Mouse (Mus musculus) embryonic facial prominence, embryonic 14.5 days (tissue): ENCODE results near the gene Gm9639. TPM values are rescaled to one million over a fixed set of nuclear protein-coding genes. Genes with fewer than 3 reads are reported as not detected.
"Not testable (repeated sequence)": the region's sequence is repeated elsewhere in the genome, so short reads cannot be mapped to it uniquely, and the experiment has no call there.

ENCODE experiments used
- ATAC-seq: fragments of 200-750 bp; cut with Nextera tagmentation; 2 replicates; pipeline ENCODE4 v1.8.0; 2017; ENCODE audit warnings: low read depth, moderate number of reproducible peaks, moderate TSS enrichment
- DNase-seq: peaks from one replicate; pipeline ENCODE4 v3.0.0-alpha.2; 2015; ENCODE audit warnings: low spot score
- H3K27ac ChIP-seq: fragments of 300-500 bp; sonication (generic); replicated peaks from 2 replicates; pipeline ENCODE4 v1.5.1; 2014; ENCODE audit warnings: low read depth, mild to moderate bottlenecking, low read length, moderate library complexity
- H3K27me3 ChIP-seq: fragments of 300-500 bp; sonication (generic); replicated peaks from 2 replicates; pipeline ENCODE4 v1.6.1; 2014; ENCODE audit warnings: low read length; ENCODE audit not compliant: control insufficient read depth, insufficient read depth
- H3K36me3 ChIP-seq: fragments of 300-500 bp; sonication (generic); 2 replicates; pipeline ENCODE4 v1.6.1; 2014; ENCODE audit warnings: low read length, mixed read lengths; ENCODE audit not compliant: control insufficient read depth, insufficient read depth
- H3K4me1 ChIP-seq: fragments of 300-500 bp; sonication (generic); 2 replicates; pipeline ENCODE4 v1.6.1; 2014; ENCODE audit warnings: antibody characterized with exemption, low read length; ENCODE audit not compliant: control insufficient read depth, insufficient read depth
- H3K4me2 ChIP-seq: fragments of 300-500 bp; sonication (generic); 2 replicates; pipeline ENCODE4 v1.6.1; 2014; ENCODE audit warnings: low read depth, mild to moderate bottlenecking, low read length, moderate library complexity, mixed read lengths
- H3K4me3 ChIP-seq: fragments of 300-500 bp; sonication (generic); 2 replicates; pipeline ENCODE4 v1.5.1; 2014; ENCODE audit warnings: low read depth, mild to moderate bottlenecking, low read length
- H3K9ac ChIP-seq: fragments of 300-500 bp; sonication (generic); 2 replicates; pipeline ENCODE4 v1.6.1; 2014; ENCODE audit warnings: low read depth, mild to moderate bottlenecking, low read length, moderate library complexity, mixed read lengths
- H3K9me3 ChIP-seq: fragments of 300-500 bp; sonication (generic); 2 replicates; pipeline ENCODE4 v1.6.1; 2016; ENCODE audit warnings: low read length; ENCODE audit not compliant: control insufficient read depth
- WGBS: fragments of 180-500 bp; shearing (Covaris S2); extraction: QIAGEN DNeasy Blood & Tissue Kit; methylation state at CpG from one replicate; pipeline ENCODE4 v1.1.7; 2014; 5-methylcytosine and 5-hydroxymethylcytosine counted together
- polyA plus RNA-seq: library from polyadenylated mRNA; unstranded; fragments of >200 nt; fragmentation: Nextera tagmentation; extraction: Ambion mirVana; gene quantifications from 2 replicates; pipeline ENCODE4 v1.2.1, GENCODE M21; 2014

The Gm9639 gene
- polyA plus RNA-seq, 1 experiment from 2014 or later = not detected

GRCm38 (mm10) chr10:77804095-77804494 is 9.2 kb upstream of the Gm9639 start:
- 77% methylated on average over 3 of the region's 3 CpGs for WGBS
- no peak overlapping the region for H3K4me3 ChIP-seq
- DNase-seq = no peak
- H3K27ac ChIP-seq = no peak overlapping the region
- no peaks in the 10 kb centered on the region for H3K36me3 ChIP-seq
- H3K4me2 ChIP-seq = no peak overlapping the region
- H3K27me3 ChIP-seq = no peaks in the 10 kb centered on the region
- no peak overlapping the region for H3K9ac ChIP-seq
- no peaks in the 10 kb centered on the region for H3K4me1 ChIP-seq
- no peaks in the 10 kb centered on the region for H3K9me3 ChIP-seq
- ATAC-seq = no peak

GRCm38 (mm10) chr10:77798921-77799508 is 4.1 kb upstream of the Gm9639 start, which contains the start of gene Gm19668:
Gene Gm19668 (minus strand): TSS chr10:77799133.
- 56% methylated on average over 8 of the region's 8 CpGs for WGBS
- ATAC-seq = peak; percentile 71
- peak; percentile 41 for DNase-seq
- H3K4me3 ChIP-seq = no peak within 1 kb of the TSS
- H3K27me3 ChIP-seq = no peaks in the 10 kb centered on the region
- no peak within 1 kb of the TSS for H3K4me2 ChIP-seq
- no peaks in the 10 kb centered on the region for H3K9me3 ChIP-seq
- no peaks in the 10 kb centered on the region for H3K4me1 ChIP-seq
- no peak within 1 kb of the TSS for H3K27ac ChIP-seq
- no peaks in the 10 kb centered on the region for H3K36me3 ChIP-seq
- no peak within 1 kb of the TSS for H3K9ac ChIP-seq

- WGBS = 40% methylated on average over 3 of the region's 3 CpGs
- not testable (repeated sequence) for ATAC-seq, H3K4me1 ChIP-seq, H3K27me3 ChIP-seq, H3K4me2 ChIP-seq, DNase-seq, H3K9ac ChIP-seq, H3K4me3 ChIP-seq, H3K36me3 ChIP-seq, H3K9me3 ChIP-seq, H3K27ac ChIP-seq
These were observed 3.5 kb upstream of the Gm9639 start for GRCm38 (mm10) chr10:77798164-77798920.

DNA sequence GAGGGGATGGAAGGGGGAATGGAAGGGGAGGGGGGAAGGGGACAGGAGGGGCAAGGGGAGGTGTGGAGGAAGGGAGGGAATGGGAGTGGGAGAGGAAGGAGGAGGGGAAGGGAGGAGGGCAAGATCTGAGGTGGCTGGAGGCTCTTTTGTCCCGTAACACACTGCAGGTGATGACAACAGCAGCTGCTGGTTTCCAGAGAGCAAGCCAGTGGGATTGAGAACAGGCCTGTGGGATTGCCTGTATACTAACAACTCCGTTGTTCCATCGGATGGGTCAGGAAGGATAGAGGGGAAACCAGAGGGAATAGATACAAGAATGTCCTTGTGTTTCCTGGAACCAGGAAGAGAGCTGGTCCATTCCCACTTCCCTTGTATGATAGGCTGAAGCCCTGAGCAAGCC is 2.8 kb upstream of the Gm9639 start:
- Histone ChIP-seq H3K4me3 (no peak overlapping the region), H3K27me3 (no peaks in the 10 kb centered on the region), H3K9ac (no peak overlapping the region), H3K36me3 (no peaks in the 10 kb centered on the region), H3K9me3 (no peaks in the 10 kb centered on the region), H3K4me2 (no peak overlapping the region), H3K4me1 (no peaks in the 10 kb centered on the region), H3K27ac (no peak overlapping the region)
- ATAC-seq = no peak
- DNase-seq = no peak
- WGBS = 7% methylated on average over 3 of the region's 3 CpGs

GRCm38 (mm10) chr10:77788621-77789020 is 6.3 kb downstream of the Gm9639 start:
- ATAC-seq = no peak
- H3K9ac ChIP-seq = no peak overlapping the region
- no peaks in the 10 kb centered on the region for H3K36me3 ChIP-seq
- H3K4me3 ChIP-seq = no peak overlapping the region
- H3K27me3 ChIP-seq = no peaks in the 10 kb centered on the region
- no peak overlapping the region for H3K27ac ChIP-seq
- H3K4me1 ChIP-seq = no peaks in the 10 kb centered on the region
- no peaks in the 10 kb centered on the region for H3K9me3 ChIP-seq
- 68% methylated on average over 2 of the region's 2 CpGs for WGBS
- no peak overlapping the region for H3K4me2 ChIP-seq
- no peak for DNase-seq

- H3K36me3 ChIP-seq, H3K4me2 ChIP-seq, DNase-seq, ATAC-seq, H3K4me3 ChIP-seq, H3K4me1 ChIP-seq, H3K27me3 ChIP-seq, H3K27ac ChIP-seq, H3K9ac ChIP-seq, H3K9me3 ChIP-seq: not testable (repeated sequence)
- no CpG with 5 or more reads among the region's 1 CpGs for WGBS
These were observed 7.0 kb downstream of the Gm9639 start, which contains the start of gene Gm7137 for GRCm38 (mm10) chr10:77787876-77788275. Gene Gm7137 (minus strand): TSS chr10:77788200.

- not testable (repeated sequence) for H3K4me2 ChIP-seq, H3K4me1 ChIP-seq, H3K9ac ChIP-seq, H3K4me3 ChIP-seq, DNase-seq, H3K27me3 ChIP-seq, H3K36me3 ChIP-seq, H3K27ac ChIP-seq, ATAC-seq, H3K9me3 ChIP-seq
- WGBS = 100% methylated on average over 1 of the region's 3 CpGs
These were observed 11.5 kb downstream of the Gm9639 start for GRCm38 (mm10) chr10:77783396-77783795.

- H3K9me3 ChIP-seq, H3K27me3 ChIP-seq, ATAC-seq, H3K36me3 ChIP-seq, H3K4me2 ChIP-seq, DNase-seq, H3K9ac ChIP-seq, H3K27ac ChIP-seq, H3K4me3 ChIP-seq, H3K4me1 ChIP-seq: not testable (repeated sequence)
- WGBS = no CpG with 5 or more reads among the region's 1 CpGs
These were observed 12.4 kb downstream of the Gm9639 start, which contains the start of gene Gm3250 for GRCm38 (mm10) chr10:77782442-77782841. Gene Gm3250 (minus strand): TSS chr10:77782542.

DNA sequence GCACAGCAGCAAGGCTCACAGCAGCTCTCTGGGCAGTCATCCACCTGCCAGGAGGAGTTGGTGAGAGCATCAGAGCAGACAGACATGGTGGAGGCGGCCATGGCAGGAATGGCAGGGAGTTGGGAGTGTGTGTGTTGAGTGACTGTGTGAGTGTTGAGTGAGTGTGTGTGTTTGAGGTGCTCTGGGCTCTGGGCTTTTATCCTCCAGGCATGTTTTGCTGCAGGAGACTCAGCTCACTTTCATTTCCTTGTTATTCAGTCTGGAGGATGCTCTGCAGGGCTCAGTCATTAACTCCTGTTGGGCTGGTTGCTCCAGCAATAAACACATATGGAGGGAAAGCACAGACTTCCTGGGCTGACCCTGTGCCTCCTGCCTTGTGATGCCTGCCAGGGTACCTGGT is 18.0 kb downstream of the Gm9639 start, which contains the start of gene Gm7138:
Gene Gm7138 (minus strand): TSS at position 101 of the 400 bp plus-strand sequence.
- not testable (repeated sequence) for ATAC-seq, H3K4me3 ChIP-seq, H3K27me3 ChIP-seq, H3K4me2 ChIP-seq, H3K4me1 ChIP-seq, H3K9ac ChIP-seq, H3K27ac ChIP-seq, DNase-seq, H3K9me3 ChIP-seq, H3K36me3 ChIP-seq
- whole genome bisulfite sequencing = no CpG with 5 or more reads among the region's 1 CpGs
